Mouse (Mus musculus) E14TG2a.4 (cell line): ENCODE measurements around the gene Marveld1.

Experiments
- CTCF ChIP-seq: conservative IDR thresholded peaks from 2 replicates; pipeline ENCODE4 v1.5.1; 2014; ENCODE audit warnings: low read length
- NANOG ChIP-seq: IDR thresholded peaks from 2 replicates; pipeline ENCODE4 v1.6.1; 2014; ENCODE audit warnings: borderline replicate concordance, low read length, mixed read lengths
- POU5F1 ChIP-seq: IDR thresholded peaks from 2 replicates; pipeline ENCODE4 v1.6.1; 2014; ENCODE audit warnings: low read length, borderline replicate concordance

GRCm38 (mm10) chr19:42144541-42145167 lies 2.5 kb upstream of the Marveld1 start:
- TF ChIP-seq CTCF (peak; percentile 72), NANOG (no peak), POU5F1 (no peak)
